Mouse (Mus musculus) liver, adult (tissue): ENCODE data around the gene Parp3.

ENCODE experiments used
- GATA4 ChIP-seq: IDR thresholded peaks from 2 replicates; pipeline ENCODE4 v1.6.1; 2014; ENCODE audit warnings: mild to moderate bottlenecking, low read length; ENCODE audit not compliant: insufficient replicate concordance

The Parp3 gene

DNA sequence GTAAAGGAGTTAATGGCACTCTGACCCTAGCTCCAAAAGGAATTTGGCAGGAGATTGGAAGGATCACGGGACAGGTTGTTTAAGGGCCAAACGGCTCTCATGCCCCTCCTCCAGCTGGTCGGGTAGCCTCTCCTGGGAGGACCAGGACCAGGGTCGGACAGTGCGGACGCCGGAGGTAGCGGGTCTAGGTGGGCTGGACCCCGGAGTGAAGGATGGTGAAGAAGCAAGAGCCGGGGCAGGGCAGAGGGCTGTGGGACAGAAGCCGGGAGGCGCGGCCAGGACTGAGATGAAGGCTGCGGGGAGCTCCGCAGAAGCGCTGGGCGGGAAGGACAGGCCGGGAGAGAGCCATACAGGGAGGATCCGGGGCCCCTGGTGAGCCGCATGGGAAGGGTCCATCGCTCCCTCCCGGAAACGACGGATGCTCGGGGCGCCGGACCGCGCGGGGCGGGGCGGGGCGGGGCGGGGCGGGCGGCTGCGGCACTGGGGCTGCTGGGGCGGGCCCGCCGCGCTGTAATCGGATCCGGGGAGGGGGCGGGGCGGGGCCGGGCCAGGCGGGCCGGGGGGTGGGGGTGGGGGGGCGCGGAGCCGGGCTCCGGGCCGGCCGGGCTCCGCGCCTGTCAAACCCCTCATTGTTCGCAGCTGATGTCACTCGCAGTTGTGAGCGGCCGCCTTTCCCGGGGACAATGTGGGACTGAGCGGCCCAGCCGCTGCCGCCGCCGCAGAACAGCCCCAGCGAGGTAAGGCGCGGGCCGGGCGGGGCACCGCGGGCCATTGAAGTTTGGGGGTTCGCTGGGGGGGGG is 23.3 kb downstream of the Parp3 start, which contains the start of gene Pcbp4:
Gene Pcbp4, plus strand, starts transcription at position 21 of the 800 bp plus-strand sequence.
- TF ChIP-seq GATA4 = no peak

DNA sequence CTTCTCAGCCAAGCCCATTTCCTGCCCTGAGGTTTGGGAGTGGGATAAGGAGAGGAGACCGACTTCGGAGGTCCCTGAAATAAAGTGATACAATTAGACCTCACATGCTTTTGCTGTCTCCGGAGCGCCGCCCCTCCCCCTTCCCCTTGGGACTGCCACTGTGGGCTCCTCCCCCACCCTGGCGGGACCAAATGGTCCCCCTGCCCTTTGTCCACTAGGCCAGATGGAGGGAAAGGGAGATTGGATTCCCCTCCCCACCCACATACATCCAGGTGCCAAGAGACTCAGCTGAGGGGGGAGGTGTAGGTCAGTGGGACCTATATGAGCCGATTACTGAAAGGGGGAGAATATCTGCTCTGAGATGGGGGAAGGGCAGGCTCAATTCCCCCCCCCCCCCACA is 23.9 kb downstream of the Parp3 start:
- TF ChIP-seq GATA4 = no peak

DNA sequence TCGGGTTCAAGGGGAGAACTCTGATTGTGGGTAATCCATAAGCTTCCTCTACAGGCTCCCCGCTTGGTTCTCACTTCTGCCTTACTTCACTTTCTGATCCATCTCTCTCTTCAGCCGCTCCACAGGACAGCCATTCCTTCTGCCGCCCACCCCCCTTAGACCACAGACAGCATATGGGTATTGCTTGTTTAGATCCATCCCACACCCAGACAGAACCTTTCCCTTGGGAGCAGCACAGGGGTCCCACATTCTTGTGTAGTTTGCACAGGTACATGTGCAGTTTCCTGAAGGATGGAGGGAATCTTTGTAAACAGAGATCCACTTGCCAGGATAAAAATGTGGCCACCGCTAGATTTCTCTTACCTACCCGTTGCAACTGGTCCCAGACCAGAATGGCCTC is 24.4 kb downstream of the Parp3 start:
- TF ChIP-seq GATA4 = no peak

DNA sequence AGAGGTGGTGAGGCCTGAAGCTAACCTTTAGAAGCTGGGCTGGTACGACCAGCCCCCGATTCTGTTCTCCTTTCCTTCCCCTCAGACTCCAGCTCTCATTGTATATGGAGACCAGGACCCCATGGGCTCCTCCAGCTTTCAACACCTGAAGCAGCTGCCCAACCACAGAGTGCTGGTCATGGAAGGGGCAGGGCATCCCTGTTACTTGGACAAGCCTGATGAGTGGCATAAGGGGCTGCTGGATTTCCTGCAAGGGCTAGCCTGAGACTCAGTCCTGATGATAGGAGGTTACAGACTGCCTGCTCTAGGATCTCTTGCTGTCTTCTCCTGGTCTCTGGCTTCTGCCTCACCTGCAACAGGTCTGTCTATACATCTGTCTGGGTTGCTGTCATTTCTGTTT is 24.9 kb downstream of the Parp3 start:
- no peak for TF ChIP-seq GATA4

DNA sequence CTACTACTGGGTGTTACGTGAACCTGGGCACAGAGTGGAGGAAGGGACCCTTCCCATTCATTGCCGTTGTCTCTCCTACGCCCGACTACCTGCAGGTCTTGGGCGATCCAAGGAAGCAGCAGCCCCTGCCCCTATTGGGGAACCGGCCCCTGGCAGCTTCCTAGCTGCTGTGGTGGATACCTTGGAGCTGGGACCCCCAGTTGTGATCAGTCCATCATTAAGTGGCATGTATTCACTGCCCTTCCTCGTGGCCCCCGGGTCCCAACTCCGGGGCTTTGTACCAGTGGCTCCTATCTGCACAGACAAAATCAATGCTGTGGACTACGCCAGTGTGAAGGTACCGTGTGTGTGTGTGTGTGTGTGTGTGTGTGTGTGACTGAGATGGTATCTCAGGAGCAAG is 25.5 kb downstream of the Parp3 start:
- TF ChIP-seq GATA4 = no peak

DNA sequence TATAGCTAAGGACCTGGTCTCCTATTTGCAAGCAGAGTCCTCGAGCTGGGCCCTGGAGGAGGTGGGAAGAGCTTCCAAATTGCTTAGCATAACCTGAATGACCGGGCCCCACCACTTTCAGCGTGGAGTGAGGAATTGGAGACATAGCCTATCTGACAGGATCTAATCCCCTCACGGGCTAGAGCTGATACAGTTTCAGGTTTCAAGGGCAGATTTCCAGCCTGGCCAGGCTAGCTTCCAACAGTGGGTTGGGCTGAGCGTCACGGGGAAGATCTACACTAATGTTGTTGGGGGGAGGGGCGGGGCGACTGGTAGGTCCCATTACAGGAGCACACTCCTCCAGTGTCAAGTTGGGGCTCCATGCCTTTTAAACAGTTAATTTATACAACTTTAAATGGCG is 26.1 kb downstream of the Parp3 start:
- TF ChIP-seq GATA4 = peak; percentile 27; the same call in 1 of the 2 replicates

DNA sequence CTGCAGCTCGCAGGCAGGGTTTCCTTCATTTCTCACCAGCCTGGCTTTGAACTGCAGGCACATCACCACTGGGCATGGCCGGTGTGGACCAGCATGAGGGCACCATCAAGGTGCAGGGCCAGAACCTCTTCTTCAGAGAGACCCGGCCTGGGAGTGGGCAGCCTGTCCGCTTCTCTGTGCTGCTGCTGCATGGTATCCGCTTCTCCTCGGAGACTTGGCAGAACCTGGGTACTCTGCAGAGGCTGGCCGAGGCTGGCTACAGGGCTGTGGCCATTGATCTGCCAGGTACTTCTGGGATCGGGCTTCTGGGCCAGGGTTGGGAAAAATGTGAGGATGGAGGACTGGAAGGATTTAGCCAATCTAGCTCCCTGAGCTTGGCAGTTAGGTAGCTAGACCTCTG is 26.8 kb downstream of the Parp3 start:
- TF ChIP-seq GATA4 = no peak

DNA sequence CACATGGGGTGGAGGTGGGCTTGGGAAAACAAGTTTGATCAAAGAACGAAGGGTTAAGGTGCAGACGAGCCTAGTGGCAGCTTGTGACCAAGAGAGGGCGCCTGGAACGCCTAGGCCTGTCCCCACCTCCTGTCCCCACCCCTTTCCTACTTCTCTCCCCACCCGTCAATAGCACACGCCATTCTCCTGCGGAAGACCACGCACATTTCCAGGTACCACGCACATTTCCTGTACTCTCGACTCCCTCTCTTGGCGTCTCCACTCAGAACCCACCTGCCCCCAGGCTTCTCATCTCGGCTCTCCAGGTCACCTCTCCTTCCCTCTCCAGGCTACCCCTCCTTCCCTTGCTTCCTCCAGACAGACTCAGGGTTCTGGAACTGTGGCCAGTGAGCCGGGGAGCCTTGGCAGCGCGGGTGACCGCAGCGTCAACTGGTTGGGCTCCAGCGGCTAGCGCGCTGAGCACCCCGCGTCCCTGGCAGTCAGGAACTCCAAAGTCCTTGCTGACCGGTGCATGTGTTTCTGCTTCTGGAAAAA is 28.2 kb downstream of the Parp3 start:
- TF ChIP-seq GATA4 = no peak; the same call in 1 of the 2 replicates

DNA sequence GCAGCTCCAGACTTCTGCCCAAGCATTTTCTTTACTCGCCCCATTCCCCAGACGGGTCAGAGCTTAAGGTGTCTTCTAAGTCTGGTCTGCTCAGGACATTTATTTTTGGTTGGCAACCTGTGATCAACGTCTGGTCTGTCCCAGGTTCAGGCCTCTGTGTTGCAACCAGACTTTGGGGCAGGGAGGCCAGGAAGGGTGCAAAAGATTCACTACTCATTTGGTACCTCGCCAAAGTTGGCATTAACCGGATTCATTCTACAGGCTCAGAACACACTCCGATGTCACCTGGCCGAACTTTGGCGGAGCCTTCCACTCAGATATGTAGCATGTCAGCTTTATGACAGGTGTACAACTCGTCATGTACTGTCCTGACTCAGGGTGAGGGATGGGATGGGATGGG is 28.8 kb downstream of the Parp3 start:
- no peak for TF ChIP-seq GATA4

DNA sequence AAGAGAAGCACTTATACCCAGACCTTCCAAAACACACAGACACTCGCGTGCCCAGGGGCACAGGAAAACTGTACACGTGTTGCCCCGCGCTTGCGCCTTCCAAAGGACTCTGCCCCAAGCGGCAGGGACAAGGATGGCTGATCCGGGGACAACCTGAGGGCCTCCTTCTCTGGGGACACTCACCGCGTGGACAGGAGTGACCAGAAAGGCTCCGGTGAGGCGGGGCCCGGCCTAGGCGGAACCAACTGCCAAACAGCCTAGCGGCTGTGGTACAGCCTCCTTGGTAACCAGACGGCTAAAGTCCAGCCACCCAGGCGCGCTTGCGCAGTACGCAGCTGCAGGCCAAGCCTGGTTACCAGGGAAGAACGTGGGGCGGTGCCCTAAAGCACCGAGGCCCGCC is 29.4 kb downstream of the Parp3 start, which contains the start of the genes Abhd14b and Abhd14a:
Gene Abhd14b, plus strand, starts transcription at position 112 of the 400 bp plus-strand sequence.
Gene Abhd14a, minus strand, starts transcription at position 331 of the 400 bp plus-strand sequence.
- peak; percentile 8; the same call in 1 of the 2 replicates for TF ChIP-seq GATA4

DNA sequence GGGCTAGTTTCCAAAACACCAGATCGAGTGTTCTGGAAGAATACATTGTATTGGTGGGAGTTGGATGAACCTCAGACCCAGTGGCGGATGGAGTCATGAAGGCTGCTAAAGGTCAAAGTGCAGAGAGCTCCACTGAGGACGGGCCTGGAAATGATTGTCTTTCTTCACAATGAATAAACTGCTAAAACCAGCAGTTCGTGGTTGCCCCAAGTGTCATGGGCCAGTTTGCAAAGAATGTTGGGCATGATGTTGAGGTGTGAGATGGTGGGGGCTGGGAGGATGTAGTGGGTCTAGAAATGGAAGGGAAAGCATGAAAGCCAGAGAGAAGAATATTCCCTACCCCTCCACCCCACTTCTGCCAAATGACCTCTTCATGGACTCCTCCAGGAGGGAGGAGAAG is 31.9 kb downstream of the Parp3 start:
- TF ChIP-seq GATA4 = no peak

DNA sequence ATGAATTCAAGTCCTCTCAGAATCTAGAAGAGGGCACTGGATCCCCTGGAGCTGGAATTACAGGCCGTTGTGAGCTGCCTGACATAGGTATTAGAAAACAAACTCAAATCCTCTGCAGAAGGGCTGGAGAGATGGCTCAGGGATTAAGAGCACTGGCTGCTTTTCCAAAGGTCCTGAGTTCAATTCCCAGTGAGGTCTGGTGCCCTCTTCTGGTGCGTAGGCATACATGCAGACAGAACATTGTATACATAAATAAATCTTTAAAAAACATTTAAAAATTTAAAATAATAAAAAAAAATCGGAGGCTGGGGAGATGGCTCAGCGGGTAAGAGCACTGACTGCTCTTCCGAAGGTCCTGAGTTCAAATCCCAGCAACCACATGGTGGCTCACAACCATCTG is 34.1 kb downstream of the Parp3 start:
- no peak for TF ChIP-seq GATA4

DNA sequence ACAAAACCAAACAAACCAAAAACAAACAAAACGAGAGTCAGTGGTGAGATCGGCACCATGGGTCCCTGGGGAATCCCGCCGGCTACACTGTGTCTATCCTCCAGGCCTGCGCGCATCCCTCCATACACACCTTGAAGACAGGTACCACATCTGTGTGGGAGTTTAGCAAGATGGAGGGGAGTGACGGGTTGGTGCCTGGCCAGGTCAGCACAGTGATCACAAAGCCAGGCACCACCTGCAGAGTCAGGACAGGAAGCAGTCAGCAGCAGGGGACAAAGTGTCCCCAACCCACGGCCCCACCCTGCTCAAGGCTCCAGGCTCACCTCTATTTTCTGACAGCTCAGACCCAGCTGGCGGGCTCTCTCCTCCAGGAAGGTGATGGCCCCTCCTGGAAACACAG is 40.2 kb downstream of the Parp3 start:
- TF ChIP-seq GATA4 = no peak

DNA sequence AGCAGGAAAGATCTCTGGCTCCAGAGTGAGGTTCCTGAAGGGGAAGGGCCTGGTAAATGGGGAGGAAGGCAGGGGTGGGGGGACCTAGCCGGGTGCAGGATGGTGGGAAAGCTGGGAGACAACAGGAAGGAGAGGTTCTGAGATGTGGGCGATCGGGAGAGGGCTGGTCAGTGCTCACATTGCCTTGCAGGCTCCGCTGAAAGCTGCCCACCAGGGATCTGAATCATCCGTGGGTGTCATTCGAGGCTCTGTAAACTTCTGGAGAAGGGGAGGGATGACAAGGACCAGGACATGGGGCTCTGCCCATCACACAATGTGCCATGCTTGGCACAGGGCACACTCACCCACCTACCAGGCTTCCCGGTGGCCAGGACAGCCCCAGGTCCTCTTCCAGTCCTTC is 43.4 kb downstream of the Parp3 start:
- TF ChIP-seq GATA4 = no peak

DNA sequence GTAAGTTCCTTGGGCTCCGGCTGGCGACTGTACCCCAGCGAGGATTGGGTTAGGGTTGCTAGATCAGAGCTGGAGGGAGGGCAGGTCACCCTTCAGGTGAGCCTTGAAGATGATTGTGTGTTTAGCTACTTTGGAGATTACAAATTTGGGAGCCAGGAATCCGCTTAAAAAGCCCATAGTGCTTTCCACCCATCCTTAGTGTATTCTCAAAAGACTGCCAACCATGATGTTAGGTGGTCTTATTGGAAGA is 46.8 kb downstream of the Parp3 start:
- no peak for TF ChIP-seq GATA4

DNA sequence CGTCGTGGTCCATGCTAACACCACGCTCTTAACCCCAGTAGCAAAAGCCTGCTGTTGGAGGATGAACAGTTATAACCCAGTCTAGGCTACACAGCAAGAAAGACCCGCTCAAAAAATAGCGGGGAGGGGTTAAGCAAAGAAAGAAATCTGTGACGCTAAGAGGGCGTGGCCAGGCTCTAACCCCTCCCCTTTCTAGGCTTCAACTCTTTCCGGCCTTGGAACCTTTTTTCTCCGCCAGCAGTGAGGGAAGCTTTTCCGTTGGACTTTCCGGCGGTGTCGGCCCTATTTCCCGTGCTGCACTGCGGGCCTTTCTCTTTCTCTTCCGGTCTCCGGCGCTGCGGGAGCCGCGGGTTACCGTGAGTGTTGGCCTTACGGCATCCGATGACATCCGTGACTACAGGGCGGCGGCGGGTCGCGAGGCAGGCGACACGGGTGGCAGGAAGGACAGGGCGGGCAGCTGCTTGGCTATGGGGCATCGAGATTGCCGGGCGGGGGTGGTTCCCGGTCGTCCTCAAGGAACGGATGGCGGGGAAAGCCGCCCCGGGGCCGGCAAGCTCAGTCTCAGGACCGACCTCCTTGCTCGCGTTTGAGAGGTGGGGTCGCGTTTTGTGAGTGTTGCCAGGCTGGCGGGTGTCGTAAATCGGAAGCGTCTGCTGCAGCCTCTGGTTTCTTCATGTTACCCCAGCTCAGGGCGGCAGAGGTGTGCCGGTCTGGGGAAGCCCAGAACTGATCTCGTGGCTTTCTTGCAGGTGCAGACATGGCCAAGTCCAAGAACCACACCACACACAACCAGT is 47.3 kb downstream of the Parp3 start, which contains the start of gene Rpl29:
Gene Rpl29, plus strand, starts transcription at position 234 of the 794 bp plus-strand sequence.
- peak; percentile 16; the same call in 1 of the 2 replicates for TF ChIP-seq GATA4
